Mouse (Mus musculus) cerebellum, adult 11-12 months (tissue): Measurements from ENCODE around the gene Gm21992.
"Not testable (repeated sequence)": the region's sequence is repeated elsewhere in the genome, so short reads cannot be mapped to it uniquely, and the experiment has no call there.

Source experiments
- DNase-seq: peaks from one replicate; pipeline ENCODE4 v3.0.0; 2022

Gm21992 gene

GRCm38 (mm10) chr19:4812334-4812949 is 1.0 kb upstream of the Gm21992 start:
- not testable (repeated sequence) for DNase-seq

GRCm38 (mm10) chr19:4811909-4812242 is 464 bp upstream of the Gm21992 start:
- DNase-seq, result no peak

GRCm38 (mm10) chr19:4810746-4811062 is 708 bp downstream of the Gm21992 start:
- DNase-seq, result no peak

DNA sequence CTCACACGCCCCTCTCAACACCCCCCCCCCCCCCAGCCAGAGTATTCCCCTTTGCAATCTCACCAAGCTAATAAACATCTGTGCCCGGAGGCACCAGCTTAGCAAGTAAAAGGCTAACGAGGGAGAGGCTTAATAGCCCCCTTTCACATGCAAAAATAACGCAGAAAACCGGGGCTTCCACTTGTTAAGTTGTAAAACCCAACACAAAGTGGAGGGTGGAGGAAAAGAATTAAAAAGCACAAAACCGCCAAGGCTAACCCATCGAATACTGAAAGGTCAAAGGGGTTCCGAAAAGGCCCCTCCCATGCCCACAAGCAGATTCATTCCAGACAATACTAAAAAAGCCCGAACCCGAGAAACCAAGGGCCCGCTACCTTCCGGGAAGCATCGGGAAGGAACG is 1.1 kb downstream of the Gm21992 start:
- no peak for DNase-seq

GRCm38 (mm10) chr19:4803283-4803682 is 8.1 kb downstream of the Gm21992 start:
- DNase-seq, result no peak

DNA sequence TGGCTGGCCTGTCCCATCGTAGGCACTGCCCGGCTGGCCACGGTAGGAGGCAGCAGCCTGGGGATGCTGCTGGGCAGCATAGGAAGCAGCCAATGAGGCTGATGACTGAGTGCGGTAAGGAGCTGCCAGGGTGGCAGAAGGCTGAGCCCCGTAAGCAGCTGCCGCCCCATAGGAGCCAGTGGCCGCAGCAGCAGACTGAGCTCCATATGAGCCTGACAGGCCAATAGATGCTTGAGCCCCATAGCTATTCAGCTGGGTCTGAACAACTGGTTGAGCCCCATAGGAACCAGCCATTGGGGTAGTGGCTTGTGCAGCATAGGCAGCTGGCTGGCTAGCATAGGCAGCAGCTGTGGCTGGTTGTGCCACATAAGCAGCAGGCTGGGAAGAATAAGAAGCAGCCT is 8.7 kb downstream of the Gm21992 start:
- DNase-seq, result peak; percentile 70

DNA sequence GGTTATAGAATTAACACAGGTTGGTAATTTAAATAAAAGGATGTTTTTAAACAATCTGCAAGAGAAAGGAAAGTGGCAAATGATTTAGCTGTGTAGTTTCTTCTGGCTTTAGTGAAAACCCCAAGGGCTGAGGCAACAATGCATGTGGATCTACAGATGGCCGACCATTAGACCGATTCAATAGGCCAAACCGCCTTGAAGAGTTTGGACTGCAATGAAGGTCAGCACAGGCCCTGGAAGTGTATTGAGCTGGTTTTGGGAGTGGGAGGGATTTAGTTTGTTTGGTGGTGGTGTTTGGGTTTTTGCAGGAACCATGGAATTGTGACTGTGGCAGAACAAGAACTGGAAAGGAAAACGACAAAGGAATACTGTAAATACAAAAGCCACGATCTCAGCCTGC is 12.3 kb downstream of the Gm21992 start:
- no peak for DNase-seq

- DNase-seq, result no peak
Observed at GRCm38 (mm10) chr19:4797846-4798245, 13.6 kb downstream of the Gm21992 start.

- DNase-seq, result no peak
Observed at GRCm38 (mm10) chr19:4795929-4796328, 15.5 kb downstream of the Gm21992 start.

GRCm38 (mm10) chr19:4793831-4794422 is 17.5 kb downstream of the Gm21992 start, which contains the start of gene Rbm4:
Gene Rbm4, minus strand, starts transcription at chr19:4793901.
- peak; percentile 99 for DNase-seq

DNA sequence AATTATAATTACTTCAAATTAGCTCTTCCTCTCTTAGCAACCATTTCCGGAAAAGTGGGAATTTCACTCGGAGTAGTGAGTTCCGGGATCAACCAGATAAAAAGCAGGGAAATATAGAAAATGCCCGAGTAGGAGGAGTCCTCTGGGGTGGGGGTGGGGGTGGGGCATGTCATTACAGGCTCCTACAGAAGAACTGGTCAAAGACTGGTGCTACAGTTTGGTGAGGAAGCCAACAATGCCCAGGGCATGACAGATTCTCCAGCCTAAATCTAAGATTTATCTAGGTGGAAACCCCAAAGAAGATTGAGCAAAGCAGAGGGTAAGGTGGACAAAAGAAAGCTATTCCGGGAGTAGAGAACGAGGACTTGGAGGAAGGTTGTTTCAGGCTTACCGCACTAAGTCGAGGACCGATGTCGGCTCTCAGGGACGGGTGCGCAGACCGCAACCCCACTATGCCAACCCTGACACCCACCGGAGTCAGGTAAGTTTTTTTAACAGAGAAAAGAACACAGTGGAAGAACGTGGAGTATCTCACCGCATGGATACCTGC is 18.1 kb downstream of the Gm21992 start:
- no peak for DNase-seq

DNA sequence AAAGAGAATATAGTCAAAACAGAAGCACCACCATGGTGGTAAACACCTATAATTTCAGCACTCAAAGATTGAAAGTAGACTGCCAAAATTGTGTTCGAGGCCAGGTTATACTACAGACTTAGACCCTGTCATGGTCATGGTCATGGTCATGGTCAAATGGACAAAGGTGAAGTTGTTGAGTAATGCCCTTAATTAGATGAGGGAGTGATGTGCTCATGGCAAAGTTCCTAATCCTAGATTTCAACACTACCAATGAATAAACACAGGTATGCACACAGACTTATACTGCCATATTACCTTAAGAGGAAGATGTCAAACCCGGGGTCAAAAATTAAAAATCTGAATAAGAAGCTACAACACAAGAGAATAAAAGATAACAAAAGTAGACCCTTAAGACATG is 25.1 kb downstream of the Gm21992 start:
- no peak for DNase-seq

- DNase-seq, result no peak
Observed at GRCm38 (mm10) chr19:4785206-4785605, 26.2 kb downstream of the Gm21992 start.

- DNase-seq, result no peak
Observed at GRCm38 (mm10) chr19:4782891-4783290, 28.5 kb downstream of the Gm21992 start.

DNA sequence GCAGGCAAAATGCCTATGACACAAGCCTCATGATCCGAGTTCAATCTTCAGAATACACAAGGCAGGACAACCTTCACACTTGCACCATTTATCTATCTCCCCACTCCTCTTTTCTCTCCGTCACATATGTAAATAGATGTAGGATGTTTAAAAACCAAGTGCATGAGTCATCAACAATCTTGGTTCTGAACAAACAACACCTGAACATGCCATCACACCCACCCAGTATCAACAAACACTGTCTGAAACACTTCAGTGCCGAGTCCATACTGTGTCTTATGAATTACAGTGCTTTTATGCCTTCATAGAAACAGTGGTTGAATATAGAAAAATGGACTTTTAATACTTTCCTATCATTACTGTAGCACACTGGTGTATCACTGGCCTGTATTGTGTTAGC is 38.6 kb downstream of the Gm21992 start:
- DNase-seq, result no peak

DNA sequence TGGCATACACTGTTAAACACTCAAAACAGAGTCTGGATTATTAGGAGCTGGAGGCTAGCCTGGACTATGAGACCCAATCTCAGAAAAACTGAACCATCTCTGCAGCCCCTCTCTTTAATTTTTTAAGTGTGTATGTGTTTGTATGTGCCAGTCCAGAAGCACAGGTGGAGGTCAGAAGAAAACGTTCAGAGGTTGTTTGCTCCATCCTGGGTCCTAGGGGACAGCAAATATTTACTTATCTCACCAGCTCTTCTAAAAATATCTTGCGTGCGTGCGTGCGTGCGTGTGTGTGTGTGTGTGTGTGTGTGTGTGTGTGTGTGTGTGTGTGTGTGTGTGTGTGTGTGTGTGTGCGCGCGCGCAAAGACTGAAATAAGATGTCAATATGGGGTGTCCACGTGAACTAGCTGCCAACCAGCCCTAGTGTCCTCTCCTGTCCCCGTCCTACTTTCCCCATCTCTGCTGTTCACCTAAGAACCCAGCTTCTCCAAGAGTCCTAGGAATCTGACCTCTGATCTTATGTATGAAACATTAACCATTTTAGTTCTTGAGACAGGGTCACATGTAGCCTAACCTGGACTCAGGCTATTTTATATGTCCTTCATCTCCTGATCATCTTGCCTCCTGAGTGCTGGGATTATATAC is 43.8 kb downstream of the Gm21992 start:
- DNase-seq, result no peak

DNA sequence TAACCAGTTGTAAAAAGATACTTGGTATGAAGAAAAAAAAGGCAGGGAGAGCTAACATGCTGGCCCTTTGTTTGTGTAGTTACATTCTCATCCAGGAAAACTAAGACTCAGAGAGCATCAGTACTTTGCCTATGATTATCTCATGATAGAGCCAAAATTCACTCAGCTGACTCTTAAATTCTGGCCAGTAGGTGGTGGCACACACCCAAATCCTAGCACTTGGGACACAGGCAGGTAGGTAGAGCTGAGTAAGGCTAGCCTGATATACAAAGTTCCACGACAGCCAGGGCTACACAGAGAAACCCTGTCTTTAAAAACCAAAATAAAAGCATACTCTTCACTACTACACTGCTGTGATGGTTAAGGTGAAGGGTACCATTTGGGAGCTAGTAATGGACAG is 48.5 kb downstream of the Gm21992 start:
- DNase-seq, result peak; percentile 53

DNA sequence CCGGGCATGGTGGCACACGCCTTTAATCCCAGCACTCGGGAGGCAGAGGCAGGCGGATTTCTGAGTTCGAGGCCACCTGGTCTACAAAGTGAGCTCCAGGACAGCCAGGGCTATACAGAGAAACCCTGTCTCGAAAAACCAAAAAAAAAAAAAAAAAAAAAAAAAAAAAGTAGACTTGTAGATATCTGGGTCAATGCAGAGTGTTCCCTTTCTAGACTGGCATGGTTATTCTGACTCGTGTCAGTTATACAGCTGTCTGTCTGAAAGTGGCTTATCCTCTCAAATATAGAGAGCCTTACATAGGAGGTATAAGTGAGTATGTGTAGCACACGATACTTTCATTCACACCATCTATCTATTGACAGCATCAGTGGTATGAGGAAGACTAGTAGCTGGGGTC is 50.9 kb downstream of the Gm21992 start:
- DNase-seq, result not testable (repeated sequence)

- DNase-seq, result no peak
Observed at GRCm38 (mm10) chr19:4756921-4757320, 54.5 kb downstream of the Gm21992 start.

- DNase-seq, result peak; percentile 97
Observed at GRCm38 (mm10) chr19:4756193-4756911, 55.1 kb downstream of the Gm21992 start, which contains the start of gene Rbm4b. Gene Rbm4b, plus strand, starts transcription at chr19:4756497.

- DNase-seq, result peak; percentile 90
Observed at GRCm38 (mm10) chr19:4755565-4756192, 55.7 kb downstream of the Gm21992 start.

DNA sequence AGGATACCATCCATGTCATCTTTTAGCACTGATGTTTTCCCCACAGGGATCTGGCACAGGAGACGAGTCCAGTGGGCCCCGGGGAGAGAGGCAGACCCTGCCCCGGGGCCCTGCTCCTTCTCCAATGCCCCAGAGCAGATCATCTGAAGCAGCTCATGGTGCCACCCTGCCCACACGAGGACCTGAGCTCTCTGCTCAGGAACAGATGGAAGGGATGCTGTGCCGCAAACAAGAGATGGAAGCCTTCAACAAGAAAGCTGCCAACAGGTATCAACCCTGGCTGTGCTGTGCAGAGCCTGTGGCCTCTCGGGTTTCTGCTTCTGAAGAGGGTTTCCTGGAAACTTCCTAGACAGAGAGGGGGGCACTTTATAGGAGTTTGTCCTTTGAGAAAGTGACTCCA is 61.4 kb downstream of the Gm21992 start:
- DNase-seq, result peak; percentile 60

DNA sequence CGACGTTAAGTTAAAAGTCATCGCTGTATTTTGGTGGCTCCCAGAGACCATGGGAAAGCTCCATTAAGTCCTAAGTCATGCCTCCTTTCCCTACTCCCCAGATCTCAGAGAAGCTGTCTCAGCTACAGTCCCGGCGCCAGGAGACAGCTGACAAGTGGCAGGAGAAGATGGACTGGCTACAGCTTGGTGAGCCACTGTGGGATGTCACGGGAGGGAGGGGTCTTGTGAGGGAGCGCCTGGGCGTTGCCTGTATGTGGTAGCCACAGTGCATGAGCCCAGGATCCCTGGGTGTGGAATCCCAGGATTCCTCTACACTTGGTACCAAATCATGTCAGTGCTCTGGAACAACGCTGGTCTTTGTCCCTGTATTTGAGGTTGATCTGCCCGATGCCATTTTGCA is 62.9 kb downstream of the Gm21992 start:
- no peak for DNase-seq
